ENCODE assay signal across 8 mouse cellular contexts in the genomic region with DNA sequence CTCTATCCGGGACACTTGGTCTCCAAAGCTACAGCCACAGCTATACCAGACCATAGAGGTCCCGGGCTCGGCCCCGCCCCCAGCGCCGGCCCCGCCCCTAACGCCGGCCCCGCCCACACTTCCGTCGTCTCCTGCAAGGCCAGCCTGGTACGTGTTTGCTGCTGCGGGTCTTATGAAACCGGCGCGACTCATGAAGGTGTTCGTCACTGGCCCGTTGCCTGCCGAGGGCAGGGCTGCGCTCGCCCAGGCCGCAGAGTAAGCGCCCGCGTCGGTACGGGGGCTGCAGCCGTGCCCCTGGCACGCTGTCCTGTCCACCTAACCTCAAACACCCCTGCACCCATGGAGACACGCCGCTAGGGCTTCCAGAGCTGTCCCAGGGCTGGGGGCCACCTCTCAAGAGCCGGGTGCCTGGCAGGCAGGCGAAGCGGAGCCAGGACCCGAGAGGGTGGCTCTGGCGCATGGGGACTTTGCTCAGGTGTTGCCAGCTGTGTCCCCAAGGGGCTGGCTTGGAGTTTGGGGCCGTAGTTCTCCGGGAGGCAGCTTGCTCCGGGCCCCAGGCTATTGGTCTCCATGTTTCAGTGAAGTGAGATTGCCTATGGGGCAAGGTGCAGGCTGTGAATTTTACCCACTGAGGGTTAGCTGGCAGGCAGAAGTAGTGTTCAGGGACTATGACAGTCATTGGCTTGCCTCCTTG. TPM values are rescaled to one million over a fixed set of nuclear protein-coding genes. Genes with fewer than 3 reads are reported as not detected.
A peak's percentile ranks its signal among the peaks of the same experiment; 100 is the strongest.
DNase-seq lines count a peak whose midpoint lies in the region; ATAC-seq lines count a peak whose summit lies in the region.

A gene (plus strand): TSS at position 116 of the 694 bp plus-strand sequence.

- H3K36me3 ChIP-seq in megakaryocyte, embryonic 14.5 days (replicated peaks; ENCODE audit: low read length), result peaks cover 41% of the 10 kb centered on the region

- ATAC-seq in common myeloid progenitor, adult 5-6 weeks (replicated peaks; ENCODE audit: low read depth, poor library complexity, severe bottlenecking), result peak; percentile 82

- peaks cover 57% of the 10 kb centered on the region for H3K4me1 ChIP-seq in megakaryocyte, embryonic 14.5 days

- peak; percentile 42 for DNase-seq in WW6 (ENCODE audit: low read depth, low spot score)
- peak; percentile 71 to 80 for DNase-seq in gastrocnemius, adult 8-10 months (ENCODE audit: low spot score in 2 of 2)
- DNase-seq in hindlimb bud, embryonic 11.5 days (ENCODE audit: extremely low spot score, low read depth, low spot score), result peak; percentile 22
- peak; percentile 57 to 72 for DNase-seq in left cerebral cortex, adult 8-10 months (ENCODE audit: low spot score in 2 of 2)
- DNase-seq in right cerebral cortex, postnatal 10 days (ENCODE audit: low spot score in 2 of 2), result peak; percentile 70 to 75
- DNase-seq in urinary bladder, postnatal 25 days (ENCODE audit: low spot score), result peak; percentile 64

- H3K4me3 ChIP-seq in megakaryocyte, embryonic 14.5 days (replicated peaks), result peak within 1 kb of the TSS; percentile 98

- H3K9me3 ChIP-seq in megakaryocyte, embryonic 14.5 days, result peaks cover 5% of the 10 kb centered on the region; the same call in 1 of the 2 replicates

- no peaks in the 10 kb centered on the region for H3K27me3 ChIP-seq in megakaryocyte, embryonic 14.5 days (replicated peaks)

RNA-seq across cellular contexts. Expression of the gene that starts here (rescaled TPM):
- total RNA-seq in common myeloid progenitor, adult 5-6 weeks (2017), result 8.6 and 10.8 TPM in 2 replicates
- total RNA-seq in gastrocnemius, adult 8-10 months (2022), result 10 to 100 TPM; 21.2 to 29.7 (median 26.3) TPM
- total RNA-seq in left cerebral cortex, adult 8-10 months (2022), result 10 to 100 TPM; 31.7 to 36.2 (median 33.1) TPM
- polyA plus RNA-seq in megakaryocyte, embryonic 14.5 days (2012; ENCODE audit: insufficient read depth, low replicate concordance), result 37.4 and 99.0 TPM in 2 replicates

Comparison
In these comparisons a context has a peak if more than half of its experiments do, and no peak if none do; other contexts are left out.
1. Peak in every context shown above with its lines: DNase-seq, ATAC-seq and H3K4me3 ChIP-seq.
2. DNase-seq: peak in every context shown above with its lines; median percentile 76 in gastrocnemius, adult 8-10 months; 72 in right cerebral cortex, postnatal 10 days; 64 in left cerebral cortex, adult 8-10 months; 64 in urinary bladder, postnatal 25 days; 42 in WW6; 22 in hindlimb bud, embryonic 11.5 days.